Mouse (Mus musculus) heart, embryonic 11.5 days (tissue): ENCODE data around the gene Dcun1d2. TPM values are rescaled to one million over a fixed set of nuclear protein-coding genes. Genes with fewer than 3 reads are reported as not detected.

ENCODE experiments used
- ATAC-seq: fragments of 200-750 bp; cut with Nextera tagmentation; replicated peaks from 2 replicates; pipeline ENCODE4 v1.8.0; 2017; ENCODE audit warnings: moderate library complexity; ENCODE audit not compliant: insufficient number of reproducible peaks, low FRiP score, low TSS enrichment
- H3K27ac ChIP-seq: fragments of 300-500 bp; sonication (generic); 2 replicates; pipeline ENCODE4 v1.5.1; 2014; ENCODE audit warnings: mild to moderate bottlenecking, low read depth, low read length
- H3K27me3 ChIP-seq: fragments of 300-500 bp; sonication (generic); 2 replicates; pipeline ENCODE4 v1.6.1; 2014; ENCODE audit warnings: mild to moderate bottlenecking, low read length, mixed read lengths; ENCODE audit not compliant: control insufficient read depth, insufficient read depth
- H3K36me3 ChIP-seq: fragments of 300-500 bp; sonication (generic); 2 replicates; pipeline ENCODE4 v1.6.1; 2014; ENCODE audit warnings: mild to moderate bottlenecking, low read length, moderate library complexity, mixed read lengths; ENCODE audit not compliant: control insufficient read depth, insufficient read depth
- H3K4me1 ChIP-seq: fragments of 300-500 bp; sonication (generic); 2 replicates; pipeline ENCODE4 v1.6.1; 2014; ENCODE audit warnings: low read length; ENCODE audit not compliant: control insufficient read depth, insufficient read depth
- H3K4me2 ChIP-seq: fragments of 300-500 bp; sonication (generic); 2 replicates; pipeline ENCODE4 v1.6.1; 2014; ENCODE audit warnings: mild to moderate bottlenecking, moderate library complexity
- H3K4me3 ChIP-seq: fragments of 300-500 bp; sonication (generic); 2 replicates; pipeline ENCODE4 v1.5.1; 2014; ENCODE audit warnings: low read depth, low read length
- H3K9ac ChIP-seq: fragments of 300-500 bp; sonication (generic); 2 replicates; pipeline ENCODE4 v1.6.1; 2014; ENCODE audit warnings: mild to moderate bottlenecking, low read depth, low read length, moderate library complexity
- H3K9me3 ChIP-seq: fragments of 300-500 bp; sonication (generic); replicated peaks from 2 replicates; pipeline ENCODE4 v1.6.1; 2016; ENCODE audit warnings: low read length; ENCODE audit not compliant: control insufficient read depth
- WGBS: fragments of 180-500 bp; shearing (Covaris S2); extraction: QIAGEN DNeasy Blood & Tissue Kit; methylation state at CpG from one replicate; pipeline ENCODE4 v1.1.7; 2014; ENCODE audit not compliant: insufficient replicate concordance; 5-methylcytosine and 5-hydroxymethylcytosine counted together
- polyA plus RNA-seq: library from polyadenylated mRNA; unstranded; fragments of >200 nt; fragmentation: Nextera tagmentation; extraction: Ambion mirVana; gene quantifications from 2 replicates; pipeline ENCODE4 v1.2.1, GENCODE M21; 2014

Dcun1d2 gene
- polyA plus RNA-seq, 1 experiment from 2014 or later, result 27.0 TPM

DNA sequence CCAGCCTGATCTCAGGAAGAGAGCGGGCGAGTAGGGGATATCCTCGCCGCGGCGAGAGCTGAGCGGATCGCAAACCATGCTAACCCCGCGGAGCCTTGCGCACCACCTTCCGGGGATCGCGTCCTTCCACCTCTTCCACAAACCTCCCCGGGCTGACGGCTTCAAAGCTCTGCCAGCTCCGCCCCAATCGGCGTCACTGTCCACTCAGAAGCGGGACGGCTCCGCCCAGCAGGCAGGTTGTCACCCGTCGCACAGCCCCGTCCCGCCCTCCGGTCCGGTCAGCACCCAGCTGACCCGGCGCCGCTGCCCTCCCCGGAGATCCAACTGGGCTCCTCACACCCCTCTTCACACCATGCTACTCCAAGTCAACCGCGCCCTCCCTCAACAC is 633 bp downstream of the Dcun1d2 start:
- peak overlapping the region; percentile 81 for H3K9ac ChIP-seq
- peak overlapping the region; percentile 99 for H3K27ac ChIP-seq
- H3K9me3 ChIP-seq, result no peaks in the 10 kb centered on the region
- H3K4me2 ChIP-seq, result peak overlapping the region; percentile 93
- no peaks in the 10 kb centered on the region for H3K36me3 ChIP-seq
- under 1% methylated on average over 34 of the region's 34 CpGs for WGBS
- H3K4me1 ChIP-seq, result peaks cover 16% of the 10 kb centered on the region
- peak; percentile 82 for ATAC-seq
- peak overlapping the region; percentile 71 for H3K4me3 ChIP-seq
- no peaks in the 10 kb centered on the region for H3K27me3 ChIP-seq

DNA sequence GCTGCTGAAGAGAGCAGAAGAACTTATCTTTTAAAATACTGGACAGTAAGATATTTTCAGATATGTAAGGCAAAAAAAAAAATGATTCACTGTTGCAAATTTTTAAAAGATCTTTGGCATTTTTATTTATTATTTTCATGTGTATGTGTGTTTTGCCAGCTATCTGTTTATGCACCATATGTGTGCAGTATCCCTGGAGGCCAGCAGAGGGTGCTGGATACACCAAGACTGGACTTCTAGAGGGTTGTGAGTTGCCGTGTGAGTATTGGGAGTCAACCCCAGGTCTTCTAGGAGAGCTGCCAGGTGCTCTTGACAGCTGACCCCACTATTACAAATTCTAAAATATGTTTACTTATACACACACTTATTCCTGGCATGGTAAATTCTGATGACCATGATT is 4.7 kb downstream of the Dcun1d2 start:
- Histone ChIP-seq H3K9me3 (no peaks in the 10 kb centered on the region), H3K36me3 (no peaks in the 10 kb centered on the region), H3K27me3 (no peaks in the 10 kb centered on the region), H3K4me2 (no peak overlapping the region), H3K4me1 (peaks cover 14% of the 10 kb centered on the region), H3K4me3 (no peak overlapping the region), H3K9ac (no peak overlapping the region), H3K27ac (no peak overlapping the region)
- 77% methylated on average over 1 of the region's 1 CpGs for WGBS
- ATAC-seq, result no peak

- Histone ChIP-seq H3K4me1 (no peaks in the 10 kb centered on the region), H3K4me2 (no peak overlapping the region), H3K9ac (no peak overlapping the region), H3K36me3 (peaks cover 5% of the 10 kb centered on the region; the same call in 1 of the 2 replicates), H3K4me3 (no peak overlapping the region), H3K27ac (no peak overlapping the region), H3K27me3 (no peaks in the 10 kb centered on the region), H3K9me3 (no peaks in the 10 kb centered on the region)
- 80% methylated on average over 5 of the region's 5 CpGs for WGBS
- no peak for ATAC-seq
Measured at GRCm38 (mm10) chr8:13276941-13277447, 10.9 kb downstream of the Dcun1d2 start.

DNA sequence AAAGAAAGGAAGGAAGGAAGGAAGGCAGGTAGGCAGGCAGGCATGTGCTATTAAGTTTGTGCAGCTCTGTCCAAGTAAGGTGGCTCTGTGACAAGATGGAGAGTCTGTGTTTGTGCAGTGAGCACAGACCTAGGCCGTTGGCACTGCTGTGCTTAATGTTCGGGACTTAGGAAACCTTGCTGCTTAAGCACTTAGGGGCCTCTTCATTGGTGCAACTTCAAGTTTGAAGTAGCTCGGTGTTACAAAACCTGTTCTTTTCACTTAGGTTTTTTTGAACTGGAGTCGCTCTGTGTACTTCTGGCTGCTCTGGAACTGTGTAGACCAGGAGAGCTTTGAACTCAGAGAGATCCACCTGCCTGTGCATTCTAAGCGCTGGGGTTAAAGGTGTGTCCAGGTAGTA is 15.1 kb downstream of the Dcun1d2 start:
- Histone ChIP-seq H3K9ac (no peak overlapping the region), H3K27me3 (no peaks in the 10 kb centered on the region), H3K4me1 (no peaks in the 10 kb centered on the region), H3K9me3 (no peaks in the 10 kb centered on the region), H3K27ac (no peak overlapping the region), H3K4me3 (no peak overlapping the region), H3K36me3 (peaks cover 5% of the 10 kb centered on the region; the same call in 1 of the 2 replicates), H3K4me2 (no peak overlapping the region)
- 92% methylated on average over 5 of the region's 5 CpGs for WGBS
- ATAC-seq, result no peak

DNA sequence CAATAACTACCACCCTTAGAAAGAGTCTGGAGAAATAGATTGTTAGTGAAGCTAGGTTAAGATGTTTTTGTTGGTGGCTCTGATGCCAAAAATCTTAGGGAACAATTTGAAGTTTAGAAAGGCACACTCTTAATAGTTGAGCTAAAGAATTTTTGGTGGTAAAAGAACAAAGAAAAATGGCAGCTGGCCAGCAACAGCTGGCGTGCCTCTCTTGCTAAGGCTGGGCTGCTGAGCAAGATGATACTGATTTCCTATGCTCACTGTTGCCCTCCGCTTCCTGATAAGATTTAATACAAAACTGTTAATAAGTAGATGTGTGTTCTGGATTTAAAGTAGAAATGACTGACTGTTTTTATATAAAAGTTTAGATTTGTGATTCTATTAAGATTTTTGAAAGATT is 20.4 kb downstream of the Dcun1d2 start:
- no peak overlapping the region for H3K4me3 ChIP-seq
- H3K9ac ChIP-seq, result no peak overlapping the region
- WGBS, result 76% methylated on average over 2 of the region's 2 CpGs
- no peak for ATAC-seq
- no peak overlapping the region for H3K4me2 ChIP-seq
- no peaks in the 10 kb centered on the region; the same call in 1 of the 2 replicates for H3K36me3 ChIP-seq
- H3K4me1 ChIP-seq, result no peaks in the 10 kb centered on the region
- H3K27me3 ChIP-seq, result no peaks in the 10 kb centered on the region
- no peaks in the 10 kb centered on the region for H3K9me3 ChIP-seq
- H3K27ac ChIP-seq, result no peak overlapping the region

GRCm38 (mm10) chr8:13263376-13263775 is 24.6 kb downstream of the Dcun1d2 start:
- H3K27ac ChIP-seq, result no peak overlapping the region
- H3K9me3 ChIP-seq, result no peaks in the 10 kb centered on the region
- H3K9ac ChIP-seq, result no peak overlapping the region
- H3K4me2 ChIP-seq, result no peak overlapping the region
- no peaks in the 10 kb centered on the region for H3K27me3 ChIP-seq
- no peak for ATAC-seq
- peaks cover 3% of the 10 kb centered on the region for H3K36me3 ChIP-seq
- H3K4me1 ChIP-seq, result no peaks in the 10 kb centered on the region
- 76% methylated on average over 3 of the region's 3 CpGs for WGBS
- no peak overlapping the region for H3K4me3 ChIP-seq

DNA sequence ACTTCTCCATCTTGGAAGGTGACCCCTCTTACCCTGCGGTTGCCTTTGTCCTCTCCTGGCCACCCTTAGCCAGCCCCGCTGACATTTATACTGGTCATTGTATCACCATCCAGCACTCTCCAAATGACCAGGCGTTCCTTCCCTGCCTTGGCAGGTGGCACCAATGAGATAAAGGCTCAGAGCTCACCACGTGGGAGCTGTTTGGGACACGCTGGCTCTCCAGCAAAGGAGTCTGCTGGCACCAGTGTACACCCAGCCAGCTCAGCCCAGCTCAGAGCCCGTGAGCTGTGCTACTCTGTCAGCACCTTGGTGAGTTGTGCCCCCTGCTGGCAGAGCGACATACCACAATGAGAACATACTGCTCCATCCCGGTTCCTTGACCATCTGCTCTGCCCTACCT is 33.9 kb downstream of the Dcun1d2 start, which contains the start of gene Adprhl1:
Adprhl1 (minus strand) TSS at position 144 of the 400 bp plus-strand sequence.
- Histone ChIP-seq H3K4me3 (peak within 1 kb of the TSS; percentile 47), H3K36me3 (peaks cover 7% of the 10 kb centered on the region; the same call in 1 of the 2 replicates), H3K9me3 (no peaks in the 10 kb centered on the region), H3K27ac (peak within 1 kb of the TSS; percentile 96), H3K4me1 (peaks cover 11% of the 10 kb centered on the region), H3K9ac (peak within 1 kb of the TSS; percentile 88), H3K4me2 (peak within 1 kb of the TSS; percentile 65), H3K27me3 (no peaks in the 10 kb centered on the region)
- ATAC-seq, result peak; percentile 77
- WGBS, result 24% methylated on average over 8 of the region's 8 CpGs

DNA sequence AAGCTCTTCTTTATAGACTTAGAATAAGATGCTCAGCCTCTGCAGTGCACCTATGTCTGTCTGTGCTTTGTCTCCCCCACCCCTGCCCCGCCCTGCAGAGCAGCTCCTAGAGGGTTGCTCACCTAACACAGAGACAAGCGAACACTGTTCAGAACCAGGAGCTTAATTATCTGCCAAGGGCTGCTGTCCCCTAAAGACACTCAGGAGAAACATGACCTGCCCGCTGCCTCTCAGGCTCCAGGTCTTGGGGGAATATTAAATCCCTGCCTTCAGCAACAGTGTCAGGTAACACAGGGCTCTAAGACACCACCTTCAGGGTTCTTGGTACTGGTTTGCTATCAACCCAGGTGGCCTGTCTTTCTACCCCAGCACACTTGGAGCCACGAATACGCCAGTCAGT is 34.5 kb downstream of the Dcun1d2 start:
- H3K4me1 ChIP-seq, result peaks cover 11% of the 10 kb centered on the region
- ATAC-seq, result no peak
- H3K36me3 ChIP-seq, result peaks cover 8% of the 10 kb centered on the region; the same call in 1 of the 2 replicates
- no peaks in the 10 kb centered on the region for H3K9me3 ChIP-seq
- peak overlapping the region; percentile 47 for H3K4me3 ChIP-seq
- peak overlapping the region; percentile 96 for H3K27ac ChIP-seq
- H3K9ac ChIP-seq, result peak overlapping the region; percentile 88
- peak overlapping the region; percentile 65 for H3K4me2 ChIP-seq
- H3K27me3 ChIP-seq, result no peaks in the 10 kb centered on the region
- WGBS, result 58% methylated on average over 5 of the region's 5 CpGs

DNA sequence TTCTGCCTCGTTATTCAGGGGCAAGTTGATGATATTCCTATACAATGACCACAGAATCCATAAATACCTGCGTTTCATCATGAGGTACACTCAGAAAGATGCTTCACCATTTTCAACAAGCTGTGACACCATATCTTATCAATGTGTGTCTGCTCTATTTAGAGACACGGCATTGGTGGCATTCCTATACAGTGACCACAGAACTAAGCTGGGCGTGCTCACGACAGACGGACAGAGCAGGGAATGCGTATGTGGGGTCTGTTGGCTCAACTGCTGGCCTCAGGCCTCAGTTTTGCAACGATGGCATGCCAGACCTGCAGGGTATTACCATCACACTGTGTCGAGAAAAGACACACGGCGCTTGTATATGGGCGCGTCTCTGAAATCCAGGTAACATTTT is 35.1 kb downstream of the Dcun1d2 start:
- H3K9me3 ChIP-seq, result no peaks in the 10 kb centered on the region
- H3K9ac ChIP-seq, result peak overlapping the region; percentile 88
- peak overlapping the region; percentile 65 for H3K4me2 ChIP-seq
- peaks cover 13% of the 10 kb centered on the region for H3K36me3 ChIP-seq
- WGBS, result 48% methylated on average over 13 of the region's 13 CpGs
- H3K27me3 ChIP-seq, result no peaks in the 10 kb centered on the region
- peak overlapping the region; percentile 47 for H3K4me3 ChIP-seq
- ATAC-seq, result peak; percentile 56; the same call in 1 of the 2 replicates
- H3K4me1 ChIP-seq, result peaks cover 11% of the 10 kb centered on the region
- peak overlapping the region; percentile 96 for H3K27ac ChIP-seq
